Mouse (Mus musculus) forebrain, embryonic 14.5 days (tissue): ENCODE measurements around the gene Hspb11. TPM values are rescaled to one million over a fixed set of nuclear protein-coding genes. Genes with fewer than 3 reads are reported as not detected.

Source experiments
- ATAC-seq: fragments of 200-750 bp; cut with Nextera tagmentation; 2 replicates; pipeline ENCODE4 v1.8.0; 2017; ENCODE audit warnings: mild to moderate bottlenecking, moderate library complexity
- DNase-seq: peaks from one replicate; pipeline ENCODE4 v3.0.0-alpha.2; 2015; ENCODE audit warnings: low spot score
- H3K27ac ChIP-seq: fragments of 300-500 bp; sonication (generic); 2 replicates; pipeline ENCODE4 v1.5.1; 2014; ENCODE audit warnings: low read depth, mild to moderate bottlenecking, control low read depth, low read length, moderate library complexity
- H3K27me3 ChIP-seq: fragments of 300-500 bp; sonication (generic); replicated peaks from 2 replicates; pipeline ENCODE4 v1.6.1; 2014; ENCODE audit warnings: low read length, control low read depth, mixed read lengths; ENCODE audit not compliant: control insufficient read depth, insufficient read depth
- H3K36me3 ChIP-seq: fragments of 300-500 bp; sonication (generic); 2 replicates; pipeline ENCODE4 v1.6.1; 2014; ENCODE audit warnings: low read length, control low read depth; ENCODE audit not compliant: control insufficient read depth, insufficient read depth
- H3K4me1 ChIP-seq: fragments of 300-500 bp; sonication (generic); 2 replicates; pipeline ENCODE4 v1.6.1; 2014; ENCODE audit warnings: antibody characterized with exemption, low read length, control low read depth; ENCODE audit not compliant: control insufficient read depth, insufficient read depth
- H3K4me2 ChIP-seq: fragments of 300-500 bp; sonication (generic); 2 replicates; pipeline ENCODE4 v1.6.1; 2014; ENCODE audit warnings: mild to moderate bottlenecking, control low read depth, low read length
- H3K4me3 ChIP-seq: fragments of 300-500 bp; sonication (generic); 2 replicates; pipeline ENCODE4 v1.5.1; 2014; ENCODE audit warnings: low read depth, low read length, control low read depth
- H3K9ac ChIP-seq: fragments of 300-500 bp; sonication (generic); 2 replicates; pipeline ENCODE4 v1.6.1; 2014; ENCODE audit warnings: mild to moderate bottlenecking, low read length, control low read depth, moderate library complexity
- H3K9me3 ChIP-seq: fragments of 300-500 bp; sonication (generic); replicated peaks from 2 replicates; pipeline ENCODE4 v1.6.1; 2016; ENCODE audit warnings: low read length, control low read depth, mixed read lengths; ENCODE audit not compliant: control insufficient read depth
- WGBS: fragments of 180-500 bp; shearing (Covaris S2); extraction: QIAGEN DNeasy Blood & Tissue Kit; methylation state at CpG from one replicate; pipeline ENCODE4 v1.1.7; 2014; 5-methylcytosine and 5-hydroxymethylcytosine counted together
- polyA plus RNA-seq: library from polyadenylated mRNA; unstranded; fragments of >200 nt; fragmentation: Nextera tagmentation; extraction: Ambion mirVana; gene quantifications from 2 replicates; pipeline ENCODE4 v1.2.1, GENCODE M21; 2014

Gene Hspb11
- polyA plus RNA-seq, 1 experiment from 2014 or later: 40.8 TPM

- ATAC-seq (no peak), DNase-seq (no peak)
- H3K4me1 ChIP-seq: no peaks in the 10 kb centered on the region
- no peaks in the 10 kb centered on the region for H3K36me3 ChIP-seq
- H3K4me2 ChIP-seq: no peak overlapping the region
- H3K27ac ChIP-seq: no peak overlapping the region
- no peak overlapping the region for H3K4me3 ChIP-seq
- H3K27me3 ChIP-seq: no peaks in the 10 kb centered on the region
- no peak overlapping the region for H3K9ac ChIP-seq
- no peaks in the 10 kb centered on the region for H3K9me3 ChIP-seq
- WGBS: 90% methylated on average over 5 of the region's 5 CpGs
Measured at GRCm38 (mm10) chr4:107221524-107221923, 31.9 kb upstream of the Hspb11 start.

- Histone ChIP-seq H3K4me2 (no peak overlapping the region), H3K9ac (no peak overlapping the region), H3K4me1 (no peaks in the 10 kb centered on the region), H3K27me3 (no peaks in the 10 kb centered on the region), H3K36me3 (no peaks in the 10 kb centered on the region), H3K9me3 (no peaks in the 10 kb centered on the region), H3K27ac (no peak overlapping the region), H3K4me3 (no peak overlapping the region)
- ATAC-seq (0 out of 2 replicates have a peak, but pooled peaks have one; percentile 26), DNase-seq (peak; percentile 10)
- 77% methylated on average over 11 of the region's 11 CpGs for WGBS
Measured at GRCm38 (mm10) chr4:107223225-107224204, 29.9 kb upstream of the Hspb11 start.

- DNase-seq: no peak
- Histone ChIP-seq H3K4me2 (no peak overlapping the region), H3K9me3 (no peaks in the 10 kb centered on the region), H3K4me3 (no peak overlapping the region), H3K36me3 (peaks cover 4% of the 10 kb centered on the region; the same call in 1 of the 2 replicates), H3K9ac (no peak overlapping the region), H3K27ac (no peak overlapping the region), H3K27me3 (no peaks in the 10 kb centered on the region), H3K4me1 (no peaks in the 10 kb centered on the region)
- ATAC-seq: no peak
- WGBS: 91% methylated on average over 2 of the region's 2 CpGs
Measured at GRCm38 (mm10) chr4:107226313-107226712, 27.1 kb upstream of the Hspb11 start.

- 68% methylated on average over 3 of the region's 3 CpGs for WGBS
Measured at GRCm38 (mm10) chr4:107232219-107232618, 21.2 kb upstream of the Hspb11 start.

GRCm38 (mm10) chr4:107238253-107238652 is 15.1 kb upstream of the Hspb11 start:
- 92% methylated on average over 2 of the region's 2 CpGs for WGBS
- Histone ChIP-seq H3K36me3 (peaks cover 76% of the 10 kb centered on the region), H3K4me1 (no peaks in the 10 kb centered on the region), H3K27ac (no peak overlapping the region), H3K4me3 (no peak overlapping the region), H3K9me3 (no peaks in the 10 kb centered on the region), H3K9ac (no peak overlapping the region), H3K4me2 (no peak overlapping the region), H3K27me3 (no peaks in the 10 kb centered on the region)
- DNase-seq (no peak), ATAC-seq (no peak)

More at GRCm38 (mm10) chr4:107232219-107232618, 21.2 kb upstream of the Hspb11 start:
- H3K4me2 ChIP-seq: no peak overlapping the region
- H3K36me3 ChIP-seq: peaks cover 55% of the 10 kb centered on the region
- H3K9ac ChIP-seq: no peak overlapping the region
- no peaks in the 10 kb centered on the region for H3K9me3 ChIP-seq
- no peak overlapping the region for H3K4me3 ChIP-seq
- H3K4me1 ChIP-seq: no peaks in the 10 kb centered on the region
- H3K27ac ChIP-seq: no peak overlapping the region
- no peak for ATAC-seq
- no peaks in the 10 kb centered on the region for H3K27me3 ChIP-seq
- no peak for DNase-seq

GRCm38 (mm10) chr4:107240196-107240595 is 13.2 kb upstream of the Hspb11 start:
- Histone ChIP-seq H3K4me1 (no peaks in the 10 kb centered on the region), H3K4me2 (no peak overlapping the region), H3K27me3 (no peaks in the 10 kb centered on the region), H3K9ac (no peak overlapping the region), H3K27ac (no peak overlapping the region), H3K4me3 (no peak overlapping the region), H3K36me3 (peaks cover 58% of the 10 kb centered on the region), H3K9me3 (no peaks in the 10 kb centered on the region)
- DNase-seq (no peak), ATAC-seq (no peak)
- 96% methylated on average over 6 of the region's 6 CpGs for whole genome bisulfite sequencing

GRCm38 (mm10) chr4:107243365-107244333 is 9.7 kb upstream of the Hspb11 start:
- Histone ChIP-seq H3K4me2 (no peak overlapping the region), H3K9ac (no peak overlapping the region), H3K27ac (no peak overlapping the region), H3K4me1 (0 out of 2 replicates have a peak, but pooled peaks cover 3% of the 10 kb centered on the region), H3K4me3 (no peak overlapping the region), H3K27me3 (no peaks in the 10 kb centered on the region), H3K9me3 (no peaks in the 10 kb centered on the region), H3K36me3 (peaks cover 39% of the 10 kb centered on the region)
- ATAC-seq: no peak
- WGBS: 61% methylated on average over 6 of the region's 6 CpGs
- DNase-seq: peak; percentile 24

GRCm38 (mm10) chr4:107245368-107245767 is 8.0 kb upstream of the Hspb11 start:
- Histone ChIP-seq H3K27ac (no peak overlapping the region), H3K9ac (no peak overlapping the region), H3K4me3 (no peak overlapping the region), H3K36me3 (peaks cover 25% of the 10 kb centered on the region), H3K27me3 (no peaks in the 10 kb centered on the region), H3K4me2 (no peak overlapping the region), H3K4me1 (peaks cover 8% of the 10 kb centered on the region; the same call in 1 of the 2 replicates), H3K9me3 (no peaks in the 10 kb centered on the region)
- 59% methylated on average over 2 of the region's 2 CpGs for WGBS
- DNase-seq (no peak), ATAC-seq (no peak)
